Mouse (Mus musculus): ENCODE data around the gene Best1.

DNA sequence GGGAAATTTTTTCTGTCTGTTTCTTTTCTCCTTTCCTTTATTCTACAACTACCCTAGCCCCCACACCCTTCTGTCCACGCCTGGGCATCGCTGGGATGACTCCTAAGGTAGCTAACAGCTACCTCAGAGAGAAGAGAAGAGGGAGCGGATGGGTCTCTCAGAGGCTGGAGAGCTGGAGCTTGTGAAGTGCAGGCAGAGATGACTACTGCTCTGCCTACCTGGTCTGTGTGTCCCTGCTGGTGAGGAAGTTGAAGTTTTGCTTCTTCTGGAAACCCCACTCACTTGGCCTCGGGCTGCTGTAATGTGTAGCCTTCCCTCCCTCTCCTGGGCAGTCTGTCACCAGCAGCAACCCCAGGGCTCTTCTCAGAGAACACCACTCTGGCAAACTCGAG is 46.6 kb downstream of the Best1 start:
- no peak for TF ChIP-seq POLR2A (IDR thresholded peaks at IDR 0.05; ENCODE audit: low read depth, low read length)
- TF ChIP-seq CTCF (conservative IDR thresholded peaks at IDR 0.05; ENCODE audit: insufficient read depth, insufficient read length, low read depth, low read length), result 0 out of 2 replicates have a peak, but pooled peaks have one; percentile 1

Measured in kidney, adult 2 months (tissue).